Mouse (Mus musculus): Measurements from ENCODE around the gene Ubn1. TPM values are rescaled to one million over a fixed set of nuclear protein-coding genes. Genes with fewer than 3 reads are reported as not detected.
A peak's percentile ranks its signal among the peaks of the same experiment; 100 is the strongest.

The Ubn1 gene
- polyA plus RNA-seq, 1 experiment from 2014 or later: 7.6 TPM

GRCm38 (mm10) chr16:5013054-5013838, 36.6 kb upstream of the Ubn1 start, which contains the start of gene Rogdi:
Rogdi (minus strand) TSS chr16:5013553.
- peak within 1 kb of the TSS; percentile 64 for H3K9ac ChIP-seq (ENCODE audit: low read depth, low read length)
- H3K27ac ChIP-seq (ENCODE audit: low read length): peak within 1 kb of the TSS; percentile 76
- peak within 1 kb of the TSS; percentile 95 for H3K4me2 ChIP-seq (ENCODE audit: low read depth, low read length)
- H3K4me1 ChIP-seq (ENCODE audit: control insufficient read depth, low read depth, low read length): peaks cover 23% of the 10 kb centered on the region
- under 1% methylated on average over 63 of the region's 63 CpGs for WGBS (ENCODE audit: insufficient replicate concordance)
- ATAC-seq (ENCODE audit: low read depth): peak; percentile 93
- peak within 1 kb of the TSS; percentile 75 for H3K4me3 ChIP-seq (ENCODE audit: low read depth, low read length)
- H3K27me3 ChIP-seq (ENCODE audit: control insufficient read depth, insufficient read depth, low read depth, low read length): no peaks in the 10 kb centered on the region
- peaks cover 29% of the 10 kb centered on the region for H3K36me3 ChIP-seq (ENCODE audit: control insufficient read depth, insufficient read depth)
- H3K9me3 ChIP-seq (replicated peaks; ENCODE audit: control insufficient read depth, low read length): no peaks in the 10 kb centered on the region

- H3K36me3 ChIP-seq (ENCODE audit: control insufficient read depth, insufficient read depth): peaks cover 42% of the 10 kb centered on the region
- no peak for ATAC-seq (ENCODE audit: low read depth)
- H3K4me2 ChIP-seq (ENCODE audit: low read depth, low read length): no peak overlapping the region
- 0 out of 2 replicates have a peak overlapping the region, but pooled peaks have one; percentile 4 for H3K27ac ChIP-seq (ENCODE audit: low read length)
- peaks cover 23% of the 10 kb centered on the region for H3K4me1 ChIP-seq (ENCODE audit: control insufficient read depth, low read depth, low read length)
- H3K27me3 ChIP-seq (ENCODE audit: control insufficient read depth, insufficient read depth, low read depth, low read length): no peaks in the 10 kb centered on the region
- WGBS (ENCODE audit: insufficient replicate concordance): 76% methylated on average over 4 of the region's 4 CpGs
- no peaks in the 10 kb centered on the region for H3K9me3 ChIP-seq (replicated peaks; ENCODE audit: control insufficient read depth, low read length)
- no peak overlapping the region for H3K4me3 ChIP-seq (ENCODE audit: low read depth, low read length)
- no peak overlapping the region for H3K9ac ChIP-seq (ENCODE audit: low read depth, low read length)
Measured at GRCm38 (mm10) chr16:5014578-5014977, 35.3 kb upstream of the Ubn1 start.

- H3K27ac ChIP-seq (ENCODE audit: low read length): no peak overlapping the region
- 82% methylated on average over 3 of the region's 3 CpGs for WGBS (ENCODE audit: insufficient replicate concordance)
- H3K36me3 ChIP-seq (ENCODE audit: control insufficient read depth, insufficient read depth): peaks cover 70% of the 10 kb centered on the region
- ATAC-seq (ENCODE audit: low read depth): peak; percentile 47; the same call in 1 of the 2 replicates
- H3K4me1 ChIP-seq (ENCODE audit: control insufficient read depth, low read depth, low read length): no peaks in the 10 kb centered on the region
- no peaks in the 10 kb centered on the region for H3K9me3 ChIP-seq (replicated peaks; ENCODE audit: control insufficient read depth, low read length)
- H3K9ac ChIP-seq (ENCODE audit: low read depth, low read length): no peak overlapping the region
- no peak overlapping the region for H3K4me3 ChIP-seq (ENCODE audit: low read depth, low read length)
- H3K4me2 ChIP-seq (ENCODE audit: low read depth, low read length): no peak overlapping the region
- no peaks in the 10 kb centered on the region for H3K27me3 ChIP-seq (ENCODE audit: control insufficient read depth, insufficient read depth, low read depth, low read length)
Measured at GRCm38 (mm10) chr16:5024021-5024420, 25.8 kb upstream of the Ubn1 start.

GRCm38 (mm10) chr16:5029847-5030246, 20.0 kb upstream of the Ubn1 start:
- Histone ChIP-seq H3K36me3 (ENCODE audit: control insufficient read depth, insufficient read depth) (peaks cover 81% of the 10 kb centered on the region), H3K27ac (ENCODE audit: low read length) (no peak overlapping the region), H3K4me1 (ENCODE audit: control insufficient read depth, low read depth, low read length) (no peaks in the 10 kb centered on the region), H3K9ac (ENCODE audit: low read depth, low read length) (no peak overlapping the region), H3K4me2 (ENCODE audit: low read depth, low read length) (no peak overlapping the region), H3K4me3 (ENCODE audit: low read depth, low read length) (no peak overlapping the region), H3K9me3 (replicated peaks; ENCODE audit: control insufficient read depth, low read length) (no peaks in the 10 kb centered on the region), H3K27me3 (ENCODE audit: control insufficient read depth, insufficient read depth, low read depth, low read length) (no peaks in the 10 kb centered on the region)
- peak; percentile 58 for ATAC-seq (ENCODE audit: low read depth)
- 43% methylated on average over 2 of the region's 2 CpGs for WGBS (ENCODE audit: insufficient replicate concordance)

GRCm38 (mm10) chr16:5035591-5035990, 14.3 kb upstream of the Ubn1 start:
- no peak overlapping the region for H3K4me2 ChIP-seq (ENCODE audit: low read depth, low read length)
- no peaks in the 10 kb centered on the region for H3K4me1 ChIP-seq (ENCODE audit: control insufficient read depth, low read depth, low read length)
- H3K4me3 ChIP-seq (ENCODE audit: low read depth, low read length): no peak overlapping the region
- no peak overlapping the region for H3K9ac ChIP-seq (ENCODE audit: low read depth, low read length)
- 81% methylated on average over 3 of the region's 3 CpGs for WGBS (ENCODE audit: insufficient replicate concordance)
- no peak overlapping the region for H3K27ac ChIP-seq (ENCODE audit: low read length)
- H3K36me3 ChIP-seq (ENCODE audit: control insufficient read depth, insufficient read depth): peaks cover 70% of the 10 kb centered on the region
- no peaks in the 10 kb centered on the region for H3K27me3 ChIP-seq (ENCODE audit: control insufficient read depth, insufficient read depth, low read depth, low read length)
- ATAC-seq (ENCODE audit: low read depth): no peak
- H3K9me3 ChIP-seq (replicated peaks; ENCODE audit: control insufficient read depth, low read length): no peaks in the 10 kb centered on the region

GRCm38 (mm10) chr16:5036649-5037234, 13.1 kb upstream of the Ubn1 start:
- no peaks in the 10 kb centered on the region for H3K27me3 ChIP-seq (ENCODE audit: control insufficient read depth, insufficient read depth, low read depth, low read length)
- ATAC-seq (ENCODE audit: low read depth): no peak
- no peak overlapping the region for H3K27ac ChIP-seq (ENCODE audit: low read length)
- no peak overlapping the region for H3K4me2 ChIP-seq (ENCODE audit: low read depth, low read length)
- H3K9me3 ChIP-seq (replicated peaks; ENCODE audit: control insufficient read depth, low read length): no peaks in the 10 kb centered on the region
- no peak overlapping the region for H3K4me3 ChIP-seq (ENCODE audit: low read depth, low read length)
- H3K9ac ChIP-seq (ENCODE audit: low read depth, low read length): no peak overlapping the region
- H3K4me1 ChIP-seq (ENCODE audit: control insufficient read depth, low read depth, low read length): no peaks in the 10 kb centered on the region
- peaks cover 65% of the 10 kb centered on the region for H3K36me3 ChIP-seq (ENCODE audit: control insufficient read depth, insufficient read depth)
- 88% methylated on average over 5 of the region's 5 CpGs for WGBS (ENCODE audit: insufficient replicate concordance)

- H3K27me3 ChIP-seq (ENCODE audit: control insufficient read depth, insufficient read depth, low read depth, low read length): no peaks in the 10 kb centered on the region
- no peak overlapping the region for H3K27ac ChIP-seq (ENCODE audit: low read length)
- WGBS (ENCODE audit: insufficient replicate concordance): 93% methylated on average over 3 of the region's 3 CpGs
- no peaks in the 10 kb centered on the region for H3K9me3 ChIP-seq (replicated peaks; ENCODE audit: control insufficient read depth, low read length)
- no peak overlapping the region for H3K4me2 ChIP-seq (ENCODE audit: low read depth, low read length)
- H3K9ac ChIP-seq (ENCODE audit: low read depth, low read length): no peak overlapping the region
- H3K4me3 ChIP-seq (ENCODE audit: low read depth, low read length): no peak overlapping the region
- peaks cover 13% of the 10 kb centered on the region for H3K4me1 ChIP-seq (ENCODE audit: control insufficient read depth, low read depth, low read length)
- no peak for ATAC-seq (ENCODE audit: low read depth)
- peaks cover 40% of the 10 kb centered on the region for H3K36me3 ChIP-seq (ENCODE audit: control insufficient read depth, insufficient read depth)
Measured at GRCm38 (mm10) chr16:5045322-5045721, 4.5 kb upstream of the Ubn1 start.

- peaks cover 18% of the 10 kb centered on the region for H3K4me1 ChIP-seq (ENCODE audit: control insufficient read depth, low read depth, low read length)
Measured at GRCm38 (mm10) chr16:5049182-5049773, 579 bp upstream of the Ubn1 start.

More at GRCm38 (mm10) chr16:5049182-5049773, 579 bp upstream of the Ubn1 start:
- Histone ChIP-seq H3K4me2 (ENCODE audit: low read depth, low read length) (peak overlapping the region; percentile 84), H3K36me3 (ENCODE audit: control insufficient read depth, insufficient read depth) (peaks cover 27% of the 10 kb centered on the region), H3K4me3 (ENCODE audit: low read depth, low read length) (peak overlapping the region; percentile 98), H3K9me3 (replicated peaks; ENCODE audit: control insufficient read depth, low read length) (no peaks in the 10 kb centered on the region), H3K27ac (ENCODE audit: low read length) (peak overlapping the region; percentile 89), H3K9ac (ENCODE audit: low read depth, low read length) (peak overlapping the region; percentile 97), H3K27me3 (ENCODE audit: control insufficient read depth, insufficient read depth, low read depth, low read length) (no peaks in the 10 kb centered on the region)
- peak; percentile 26 for ATAC-seq (ENCODE audit: low read depth)
- under 1% methylated on average over 38 of the region's 38 CpGs for WGBS (ENCODE audit: insufficient replicate concordance)
